Mouse (Mus musculus): Measurements from ENCODE around the gene Tpra1. TPM values are rescaled to one million over a fixed set of nuclear protein-coding genes. Genes with fewer than 3 reads are reported as not detected.

Gene Tpra1
- polyA plus RNA-seq, 2 experiments = 25.6 to 52.2 TPM

GRCm38 (mm10) chr6:88858341-88858740, 43.7 kb upstream of the Tpra1 start:
- Histone ChIP-seq H3K27me3 (ENCODE audit: control insufficient read depth, insufficient read depth, low read length) (peaks cover 2% of the 10 kb centered on the region), H3K4me3 (ENCODE audit: insufficient read depth in 1 of 2, low read depth in 2 of 2, low read length in 2 of 2) (no peak overlapping the region), H3K9me3 (ENCODE audit: control insufficient read depth, low read length) (no peaks in the 10 kb centered on the region), H3K9ac (replicated peaks) (no peak overlapping the region), H3K27ac (no peak overlapping the region), H3K4me2 (ENCODE audit: low read depth) (no peak overlapping the region), H3K4me1 (replicated peaks; ENCODE audit: control insufficient read depth in 2 of 2, insufficient read depth in 2 of 2, low read length in 1 of 2) (no peaks in the 10 kb centered on the region), H3K36me3 (replicated peaks; ENCODE audit: control insufficient read depth, insufficient read depth, low read depth) (no peaks in the 10 kb centered on the region)
- ATAC-seq (ENCODE audit: insufficient read depth) = no peak
- DNase-seq (ENCODE audit: low read depth in 3 of 3, low spot score in 3 of 3) = no peak
- 70% methylated on average over 7 of the region's 7 CpGs for WGBS (ENCODE audit: insufficient replicate concordance)
- TF ChIP-seq EP300 (IDR thresholded peaks at IDR 0.05; ENCODE audit: low read depth) (no peak), CTCF (IDR thresholded peaks at IDR 0.05; ENCODE audit: low read depth) (no peak)

GRCm38 (mm10) chr6:88860914-88861313, 41.1 kb upstream of the Tpra1 start:
- no peak overlapping the region for H3K9ac ChIP-seq (replicated peaks)
- no peak for TF ChIP-seq EP300 (IDR thresholded peaks at IDR 0.05; ENCODE audit: low read depth)
- peak; percentile 83 for TF ChIP-seq CTCF (IDR thresholded peaks at IDR 0.05; ENCODE audit: low read depth)
- H3K9me3 ChIP-seq (ENCODE audit: control insufficient read depth, low read length) = no peaks in the 10 kb centered on the region
- WGBS (ENCODE audit: insufficient replicate concordance) = 7% methylated on average over 2 of the region's 2 CpGs
- H3K4me3 ChIP-seq (ENCODE audit: insufficient read depth in 1 of 2, low read depth in 2 of 2, low read length in 2 of 2) = no peak overlapping the region
- ATAC-seq (ENCODE audit: insufficient read depth) (peak; percentile 45; the same call in 1 of the 2 replicates), DNase-seq (ENCODE audit: low read depth in 3 of 3, low spot score in 3 of 3) (peak; percentile 51 to 62 (median 55))
- peaks cover 2% of the 10 kb centered on the region for H3K27me3 ChIP-seq (ENCODE audit: control insufficient read depth, insufficient read depth, low read length)
- H3K4me2 ChIP-seq (ENCODE audit: low read depth) = no peak overlapping the region
- no peaks in the 10 kb centered on the region for H3K4me1 ChIP-seq (replicated peaks; ENCODE audit: control insufficient read depth in 2 of 2, insufficient read depth in 2 of 2, low read length in 1 of 2)
- no peaks in the 10 kb centered on the region for H3K36me3 ChIP-seq (replicated peaks; ENCODE audit: control insufficient read depth, insufficient read depth, low read depth)
- no peak overlapping the region for H3K27ac ChIP-seq

- TF ChIP-seq EP300 (IDR thresholded peaks at IDR 0.05; ENCODE audit: low read depth) = no peak
- no peak for TF ChIP-seq CTCF (IDR thresholded peaks at IDR 0.05; ENCODE audit: low read depth)
- H3K4me3 ChIP-seq (ENCODE audit: insufficient read depth in 1 of 2, low read depth in 2 of 2, low read length in 2 of 2) = no peak overlapping the region
Observed at GRCm38 (mm10) chr6:88865704-88866103, 36.3 kb upstream of the Tpra1 start.

GRCm38 (mm10) chr6:88869459-88869858, 32.6 kb upstream of the Tpra1 start:
- no peak overlapping the region for H3K4me2 ChIP-seq (ENCODE audit: low read depth)
- no peak overlapping the region for H3K27ac ChIP-seq
- DNase-seq (ENCODE audit: low read depth in 3 of 3, low spot score in 3 of 3) (no peak), ATAC-seq (ENCODE audit: insufficient read depth) (no peak)
- WGBS (ENCODE audit: insufficient replicate concordance) = 68% methylated on average over 7 of the region's 7 CpGs
- no peak overlapping the region for H3K4me3 ChIP-seq (ENCODE audit: insufficient read depth in 1 of 2, low read depth in 2 of 2, low read length in 2 of 2)
- no peaks in the 10 kb centered on the region for H3K4me1 ChIP-seq (replicated peaks; ENCODE audit: control insufficient read depth in 2 of 2, insufficient read depth in 2 of 2, low read length in 1 of 2)
- no peak for TF ChIP-seq CTCF (IDR thresholded peaks at IDR 0.05; ENCODE audit: low read depth)
- no peak for TF ChIP-seq EP300 (IDR thresholded peaks at IDR 0.05; ENCODE audit: low read depth)
- no peak overlapping the region for H3K9ac ChIP-seq (replicated peaks)
- H3K27me3 ChIP-seq (ENCODE audit: control insufficient read depth, insufficient read depth, low read length) = peaks cover 19% of the 10 kb centered on the region
- H3K36me3 ChIP-seq (replicated peaks; ENCODE audit: control insufficient read depth, insufficient read depth, low read depth) = no peaks in the 10 kb centered on the region
- no peaks in the 10 kb centered on the region for H3K9me3 ChIP-seq (ENCODE audit: control insufficient read depth, low read length)

More at GRCm38 (mm10) chr6:88865704-88866103, 36.3 kb upstream of the Tpra1 start:
- H3K27ac ChIP-seq = no peak overlapping the region
- H3K4me2 ChIP-seq (ENCODE audit: low read depth) = no peak overlapping the region
- H3K36me3 ChIP-seq (replicated peaks; ENCODE audit: control insufficient read depth, insufficient read depth, low read depth) = no peaks in the 10 kb centered on the region
- no peak for ATAC-seq (ENCODE audit: insufficient read depth)
- H3K9me3 ChIP-seq (ENCODE audit: control insufficient read depth, low read length) = no peaks in the 10 kb centered on the region
- H3K4me1 ChIP-seq (replicated peaks; ENCODE audit: control insufficient read depth in 2 of 2, insufficient read depth in 2 of 2, low read length in 1 of 2) = no peaks in the 10 kb centered on the region
- DNase-seq (ENCODE audit: low read depth in 3 of 3, low spot score in 3 of 3) = no peak
- 68% methylated on average over 7 of the region's 7 CpGs for WGBS (ENCODE audit: insufficient replicate concordance)
- H3K9ac ChIP-seq (replicated peaks) = no peak overlapping the region
- H3K27me3 ChIP-seq (ENCODE audit: control insufficient read depth, insufficient read depth, low read length) = no peaks in the 10 kb centered on the region

- H3K4me3 ChIP-seq (ENCODE audit: insufficient read depth in 1 of 2, low read depth in 2 of 2, low read length in 2 of 2) = no peak overlapping the region
- ATAC-seq (ENCODE audit: insufficient read depth) (no peak), DNase-seq (ENCODE audit: low read depth in 3 of 3, low spot score in 3 of 3) (no peak)
- no peak overlapping the region for H3K27ac ChIP-seq
- no peak overlapping the region for H3K4me2 ChIP-seq (ENCODE audit: low read depth)
- 58% methylated on average over 4 of the region's 4 CpGs for WGBS (ENCODE audit: insufficient replicate concordance)
- no peak overlapping the region for H3K9ac ChIP-seq (replicated peaks)
- H3K4me1 ChIP-seq (replicated peaks; ENCODE audit: control insufficient read depth in 2 of 2, insufficient read depth in 2 of 2, low read length in 1 of 2) = no peaks in the 10 kb centered on the region
- peaks cover 30% of the 10 kb centered on the region for H3K27me3 ChIP-seq (ENCODE audit: control insufficient read depth, insufficient read depth, low read length)
- no peaks in the 10 kb centered on the region for H3K36me3 ChIP-seq (replicated peaks; ENCODE audit: control insufficient read depth, insufficient read depth, low read depth)
- no peak for TF ChIP-seq CTCF (IDR thresholded peaks at IDR 0.05; ENCODE audit: low read depth)
- H3K9me3 ChIP-seq (ENCODE audit: control insufficient read depth, low read length) = no peaks in the 10 kb centered on the region
Observed at GRCm38 (mm10) chr6:88870594-88870993, 31.5 kb upstream of the Tpra1 start.
